Mouse (Mus musculus) hindbrain, embryonic 13.5 days (tissue): ENCODE results near the gene Cd96. TPM values are rescaled to one million over a fixed set of nuclear protein-coding genes. Genes with fewer than 3 reads are reported as not detected.

Source experiments
- ATAC-seq: fragments of 200-750 bp; cut with Nextera tagmentation; 2 replicates; pipeline ENCODE4 v1.8.0; 2017; ENCODE audit warnings: moderate TSS enrichment; ENCODE audit not compliant: low FRiP score
- H3K27ac ChIP-seq: fragments of 300-500 bp; sonication (generic); 2 replicates; pipeline ENCODE4 v1.5.1; 2015; ENCODE audit warnings: inconsistent platforms, mild to moderate bottlenecking, moderate library complexity
- H3K27me3 ChIP-seq: fragments of 300-500 bp; sonication (generic); 2 replicates; pipeline ENCODE4 v1.6.1; 2015; ENCODE audit warnings: mild to moderate bottlenecking, inconsistent platforms
- H3K36me3 ChIP-seq: fragments of 300-500 bp; sonication (generic); 2 replicates; pipeline ENCODE4 v1.6.1; 2015; ENCODE audit warnings: mild to moderate bottlenecking, inconsistent platforms
- H3K4me1 ChIP-seq: fragments of 300-500 bp; sonication (generic); replicated peaks from 2 replicates; pipeline ENCODE4 v1.6.1; 2015; ENCODE audit warnings: inconsistent platforms
- H3K4me2 ChIP-seq: fragments of 300-500 bp; sonication (generic); 2 replicates; pipeline ENCODE4 v1.6.1; 2015; ENCODE audit warnings: inconsistent platforms, mild to moderate bottlenecking, moderate library complexity
- H3K4me3 ChIP-seq: fragments of 300-500 bp; sonication (generic); 2 replicates; pipeline ENCODE4 v1.5.1; 2015; ENCODE audit warnings: mild to moderate bottlenecking, inconsistent platforms
- H3K9ac ChIP-seq: fragments of 300-500 bp; sonication (generic); 2 replicates; pipeline ENCODE4 v1.6.1; 2015; ENCODE audit warnings: mild to moderate bottlenecking, inconsistent platforms
- H3K9me3 ChIP-seq: fragments of 300-500 bp; sonication (generic); 2 replicates; pipeline ENCODE4 v1.6.1; 2016; ENCODE audit warnings: inconsistent platforms
- WGBS: fragments of 180-500 bp; shearing (Covaris S2); methylation state at CpG from one replicate; pipeline ENCODE4 v1.1.7; 2015; 5-methylcytosine and 5-hydroxymethylcytosine counted together
- polyA plus RNA-seq: library from polyadenylated mRNA; unstranded; fragments of >200 nt; fragmentation: Nextera tagmentation; extraction: Ambion mirVana; gene quantifications from 2 replicates; pipeline ENCODE4 v1.2.1, GENCODE M21; 2015

The Cd96 gene
- polyA plus RNA-seq, 1 experiment from 2014 or later, result 0.09 TPM

DNA sequence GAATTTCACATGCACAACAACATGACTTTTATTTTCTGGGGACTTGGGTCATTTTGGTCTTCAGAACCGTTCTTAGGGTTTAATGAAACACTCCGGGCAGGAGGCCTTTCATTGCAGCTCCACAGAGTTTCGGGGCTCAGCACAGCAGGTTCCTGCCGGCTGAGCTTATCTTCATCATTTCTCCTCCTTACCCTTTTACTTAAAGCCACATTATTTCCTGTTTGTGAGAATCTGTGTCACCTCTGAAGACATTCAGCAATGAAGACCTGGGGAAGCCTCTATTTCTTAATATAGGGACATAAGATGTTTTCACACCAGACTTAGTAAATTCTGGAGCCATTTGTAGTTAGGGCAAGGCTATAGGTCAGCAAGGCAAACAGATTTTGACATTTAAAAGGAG, 12.6 kb downstream of the Cd96 start:
- Histone ChIP-seq H3K9ac (no peak overlapping the region), H3K9me3 (no peaks in the 10 kb centered on the region), H3K4me1 (no peaks in the 10 kb centered on the region), H3K4me3 (no peak overlapping the region), H3K27me3 (no peaks in the 10 kb centered on the region), H3K36me3 (no peaks in the 10 kb centered on the region), H3K27ac (no peak overlapping the region), H3K4me2 (no peak overlapping the region)
- no peak for ATAC-seq
- 66% methylated on average over 4 of the region's 4 CpGs for WGBS

- no peak overlapping the region for H3K4me3 ChIP-seq
- no peak for ATAC-seq
- H3K4me2 ChIP-seq, result no peak overlapping the region
- H3K4me1 ChIP-seq, result no peaks in the 10 kb centered on the region
- WGBS, result 85% methylated on average over 9 of the region's 9 CpGs
- H3K27ac ChIP-seq, result no peak overlapping the region
- no peaks in the 10 kb centered on the region for H3K27me3 ChIP-seq
- no peaks in the 10 kb centered on the region for H3K9me3 ChIP-seq
- H3K36me3 ChIP-seq, result no peaks in the 10 kb centered on the region
- no peak overlapping the region for H3K9ac ChIP-seq
Measured at GRCm38 (mm10) chr16:46104491-46104890, 15.6 kb downstream of the Cd96 start.

- Histone ChIP-seq H3K27me3 (no peaks in the 10 kb centered on the region), H3K9me3 (no peaks in the 10 kb centered on the region), H3K4me3 (no peak overlapping the region), H3K9ac (no peak overlapping the region), H3K36me3 (no peaks in the 10 kb centered on the region), H3K4me2 (no peak overlapping the region), H3K4me1 (no peaks in the 10 kb centered on the region; the same call in 1 of the 2 replicates), H3K27ac (no peak overlapping the region)
- ATAC-seq, result no peak
- WGBS, result 30% methylated on average over 2 of the region's 2 CpGs
Measured at GRCm38 (mm10) chr16:46101748-46102147, 18.3 kb downstream of the Cd96 start.

GRCm38 (mm10) chr16:46100286-46100685, 19.8 kb downstream of the Cd96 start:
- H3K4me3 ChIP-seq, result no peak overlapping the region
- no peak overlapping the region for H3K4me2 ChIP-seq
- H3K9me3 ChIP-seq, result no peaks in the 10 kb centered on the region
- H3K27ac ChIP-seq, result no peak overlapping the region
- no peak for ATAC-seq
- no peaks in the 10 kb centered on the region for H3K27me3 ChIP-seq
- WGBS, result 54% methylated on average over 2 of the region's 2 CpGs
- H3K9ac ChIP-seq, result no peak overlapping the region
- H3K36me3 ChIP-seq, result no peaks in the 10 kb centered on the region
- H3K4me1 ChIP-seq, result no peaks in the 10 kb centered on the region; the same call in 1 of the 2 replicates

GRCm38 (mm10) chr16:46097421-46097820, 22.6 kb downstream of the Cd96 start:
- H3K9ac ChIP-seq, result no peak overlapping the region
- H3K27ac ChIP-seq, result no peak overlapping the region
- no peaks in the 10 kb centered on the region; the same call in 1 of the 2 replicates for H3K4me1 ChIP-seq
- no peaks in the 10 kb centered on the region for H3K27me3 ChIP-seq
- WGBS, result 63% methylated on average over 9 of the region's 9 CpGs
- peak; percentile 28; the same call in 1 of the 2 replicates for ATAC-seq
- H3K9me3 ChIP-seq, result no peaks in the 10 kb centered on the region
- no peaks in the 10 kb centered on the region for H3K36me3 ChIP-seq
- H3K4me3 ChIP-seq, result no peak overlapping the region
- H3K4me2 ChIP-seq, result no peak overlapping the region

- H3K4me2 ChIP-seq, result no peak overlapping the region
- no peak overlapping the region for H3K4me3 ChIP-seq
- no peak overlapping the region for H3K27ac ChIP-seq
- ATAC-seq, result no peak
- no peaks in the 10 kb centered on the region for H3K27me3 ChIP-seq
- no peaks in the 10 kb centered on the region for H3K9me3 ChIP-seq
- no peak overlapping the region for H3K9ac ChIP-seq
- no peaks in the 10 kb centered on the region; the same call in 1 of the 2 replicates for H3K4me1 ChIP-seq
- no peaks in the 10 kb centered on the region for H3K36me3 ChIP-seq
- WGBS, result 73% methylated on average over 2 of the region's 2 CpGs
Measured at GRCm38 (mm10) chr16:46094478-46094877, 25.6 kb downstream of the Cd96 start.

DNA sequence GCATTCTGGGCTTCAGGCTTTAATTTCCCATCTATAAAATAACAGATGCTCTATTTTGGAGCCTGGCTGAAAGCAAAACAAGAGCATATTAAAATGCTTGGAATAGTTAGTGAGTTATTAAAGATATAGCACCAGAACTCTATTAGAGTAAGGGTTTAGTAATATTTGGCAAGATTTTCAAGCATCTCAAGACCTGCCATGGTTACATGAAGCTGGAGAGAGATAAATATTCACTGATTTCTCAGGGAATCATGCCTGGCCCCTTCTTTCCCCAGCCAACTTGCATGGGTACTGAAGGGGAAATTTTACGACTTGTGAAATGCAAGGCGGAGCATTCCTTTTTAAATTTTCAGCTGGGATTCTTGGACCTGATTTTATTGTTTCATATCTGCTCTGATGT, 27.1 kb downstream of the Cd96 start:
- no peak for ATAC-seq
- H3K9me3 ChIP-seq, result no peaks in the 10 kb centered on the region
- no peak overlapping the region for H3K27ac ChIP-seq
- H3K4me3 ChIP-seq, result no peak overlapping the region
- no peaks in the 10 kb centered on the region for H3K36me3 ChIP-seq
- H3K4me2 ChIP-seq, result no peak overlapping the region
- H3K4me1 ChIP-seq, result no peaks in the 10 kb centered on the region; the same call in 1 of the 2 replicates
- no peak overlapping the region for H3K9ac ChIP-seq
- WGBS, result 93% methylated on average over 2 of the region's 2 CpGs
- H3K27me3 ChIP-seq, result no peaks in the 10 kb centered on the region

DNA sequence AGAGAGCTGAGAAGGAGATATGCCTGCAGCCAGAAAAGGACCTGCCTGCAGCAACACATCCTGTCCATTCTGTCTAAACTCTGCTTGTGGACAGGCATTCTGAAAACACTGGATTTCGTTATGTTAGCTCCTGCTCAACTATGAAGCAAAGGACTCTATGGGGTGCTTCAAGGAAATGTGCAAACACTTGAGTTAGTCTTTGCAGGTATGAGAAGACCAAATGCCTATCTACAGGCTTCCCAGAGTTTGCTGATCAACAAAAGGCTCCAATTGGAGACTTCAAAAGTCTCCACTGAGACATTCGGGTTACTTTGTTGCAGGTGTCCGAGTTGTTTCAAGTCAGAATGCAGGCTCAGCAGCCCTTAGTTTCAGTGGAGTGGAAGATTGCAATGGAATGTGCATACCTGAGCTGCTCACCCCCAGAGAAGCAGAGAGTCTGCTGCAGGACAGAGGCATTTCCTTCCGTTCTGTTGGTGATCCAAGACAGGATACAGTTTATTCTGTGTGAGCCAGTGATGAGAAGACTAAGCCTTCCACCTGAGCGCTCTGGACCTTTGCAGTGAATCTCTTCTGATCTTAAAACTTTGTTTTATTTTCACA, 33.1 kb downstream of the Cd96 start:
- H3K27me3 ChIP-seq, result no peaks in the 10 kb centered on the region
- no peak overlapping the region for H3K4me2 ChIP-seq
- no peaks in the 10 kb centered on the region for H3K9me3 ChIP-seq
- 87% methylated on average over 5 of the region's 5 CpGs for WGBS
- no peak overlapping the region for H3K4me3 ChIP-seq
- H3K27ac ChIP-seq, result no peak overlapping the region
- no peaks in the 10 kb centered on the region for H3K4me1 ChIP-seq
- H3K9ac ChIP-seq, result no peak overlapping the region
- ATAC-seq, result no peak
- no peaks in the 10 kb centered on the region for H3K36me3 ChIP-seq

GRCm38 (mm10) chr16:46068000-46068399, 52.1 kb downstream of the Cd96 start:
- 91% methylated on average over 3 of the region's 3 CpGs for WGBS
- H3K4me3 ChIP-seq, result no peak overlapping the region

GRCm38 (mm10) chr16:46063278-46063677, 56.8 kb downstream of the Cd96 start:
- Histone ChIP-seq H3K27ac (no peak overlapping the region), H3K4me1 (no peaks in the 10 kb centered on the region), H3K27me3 (no peaks in the 10 kb centered on the region), H3K4me3 (no peak overlapping the region), H3K9me3 (no peaks in the 10 kb centered on the region), H3K36me3 (no peaks in the 10 kb centered on the region), H3K4me2 (no peak overlapping the region), H3K9ac (no peak overlapping the region)
- no peak for ATAC-seq
- 90% methylated on average over 5 of the region's 5 CpGs for WGBS

More at GRCm38 (mm10) chr16:46068000-46068399, 52.1 kb downstream of the Cd96 start:
- no peaks in the 10 kb centered on the region for H3K9me3 ChIP-seq
- no peak overlapping the region for H3K4me2 ChIP-seq
- H3K9ac ChIP-seq, result no peak overlapping the region
- ATAC-seq, result no peak
- no peaks in the 10 kb centered on the region for H3K4me1 ChIP-seq
- no peak overlapping the region for H3K27ac ChIP-seq
- no peaks in the 10 kb centered on the region for H3K36me3 ChIP-seq
- H3K27me3 ChIP-seq, result no peaks in the 10 kb centered on the region

GRCm38 (mm10) chr16:46046906-46047305, 73.1 kb downstream of the Cd96 start:
- Histone ChIP-seq H3K4me3 (no peak overlapping the region), H3K27ac (no peak overlapping the region), H3K36me3 (no peaks in the 10 kb centered on the region), H3K9ac (no peak overlapping the region), H3K9me3 (no peaks in the 10 kb centered on the region), H3K4me2 (no peak overlapping the region), H3K4me1 (no peaks in the 10 kb centered on the region), H3K27me3 (no peaks in the 10 kb centered on the region)
- ATAC-seq, result no peak
- WGBS, result 85% methylated on average over 2 of the region's 2 CpGs

- H3K9ac ChIP-seq, result no peak overlapping the region
- no peak overlapping the region for H3K27ac ChIP-seq
- WGBS, result 63% methylated on average over 2 of the region's 2 CpGs
- H3K9me3 ChIP-seq, result no peaks in the 10 kb centered on the region
- H3K27me3 ChIP-seq, result no peaks in the 10 kb centered on the region
- no peak overlapping the region for H3K4me3 ChIP-seq
- H3K36me3 ChIP-seq, result no peaks in the 10 kb centered on the region
- ATAC-seq, result no peak
- H3K4me1 ChIP-seq, result no peaks in the 10 kb centered on the region
- no peak overlapping the region for H3K4me2 ChIP-seq
Measured at GRCm38 (mm10) chr16:46036261-46036660, 83.8 kb downstream of the Cd96 start.

- Histone ChIP-seq H3K9ac (no peak overlapping the region), H3K27me3 (no peaks in the 10 kb centered on the region), H3K27ac (no peak overlapping the region), H3K36me3 (no peaks in the 10 kb centered on the region), H3K4me3 (no peak overlapping the region), H3K9me3 (no peaks in the 10 kb centered on the region), H3K4me1 (no peaks in the 10 kb centered on the region), H3K4me2 (no peak overlapping the region)
- 82% methylated on average over 9 of the region's 9 CpGs for WGBS
- ATAC-seq, result no peak
Measured at GRCm38 (mm10) chr16:46033896-46034295, 86.2 kb downstream of the Cd96 start.
